Mouse (Mus musculus) intestine, embryonic 15.5 days (tissue): ENCODE measurements around the gene Nhsl2. TPM values are rescaled to one million over a fixed set of nuclear protein-coding genes. Genes with fewer than 3 reads are reported as not detected.

Source experiments
- ATAC-seq: fragments of 200-750 bp; cut with Nextera tagmentation; 2 replicates; pipeline ENCODE4 v1.8.0; 2017; ENCODE audit warnings: moderate TSS enrichment, moderate library complexity
- H3K27ac ChIP-seq: fragments of 300-500 bp; sonication (generic); 2 replicates; pipeline ENCODE4 v1.5.1; 2015; ENCODE audit warnings: mild to moderate bottlenecking, inconsistent platforms
- H3K27me3 ChIP-seq: fragments of 300-500 bp; sonication (generic); replicated peaks from 2 replicates; pipeline ENCODE4 v1.6.1; 2015; ENCODE audit warnings: inconsistent platforms
- H3K36me3 ChIP-seq: fragments of 300-500 bp; sonication (generic); 2 replicates; pipeline ENCODE4 v1.6.1; 2015; ENCODE audit warnings: inconsistent platforms
- H3K4me1 ChIP-seq: fragments of 300-500 bp; sonication (generic); replicated peaks from 2 replicates; pipeline ENCODE4 v1.6.1; 2015; ENCODE audit warnings: inconsistent platforms
- H3K4me2 ChIP-seq: fragments of 300-500 bp; sonication (generic); replicated peaks from 2 replicates; pipeline ENCODE4 v1.6.1; 2015; ENCODE audit warnings: mild to moderate bottlenecking, inconsistent platforms
- H3K4me3 ChIP-seq: fragments of 300-500 bp; sonication (generic); replicated peaks from 2 replicates; pipeline ENCODE4 v1.5.1; 2015; ENCODE audit warnings: inconsistent platforms
- H3K9ac ChIP-seq: fragments of 300-500 bp; sonication (generic); 2 replicates; pipeline ENCODE4 v1.6.1; 2015; ENCODE audit warnings: inconsistent platforms
- H3K9me3 ChIP-seq: fragments of 300-500 bp; sonication (generic); 2 replicates; pipeline ENCODE4 v1.6.1; 2016; ENCODE audit warnings: inconsistent platforms
- WGBS: fragments of 180-500 bp; shearing (Covaris S2); methylation state at CpG from one replicate; pipeline ENCODE4 v1.1.7; 2015; 5-methylcytosine and 5-hydroxymethylcytosine counted together
- polyA plus RNA-seq: library from polyadenylated mRNA; unstranded; fragments of >200 nt; fragmentation: Nextera tagmentation; extraction: Ambion mirVana; gene quantifications from 2 replicates; pipeline ENCODE4 v1.2.1, GENCODE M21; 2015

Gene Nhsl2
- polyA plus RNA-seq, 1 experiment from 2014 or later: 10.4 TPM

GRCm38 (mm10) chrX:102065213-102065775 lies 216.1 kb downstream of the Nhsl2 start:
- 60% methylated on average over 4 of the region's 4 CpGs for whole genome bisulfite sequencing
- H3K27ac ChIP-seq: no peak overlapping the region
- no peak for ATAC-seq

GRCm38 (mm10) chrX:102066134-102066533 lies 216.9 kb downstream of the Nhsl2 start:
- Histone ChIP-seq H3K4me1 (no peaks in the 10 kb centered on the region), H3K4me2 (no peak overlapping the region), H3K27me3 (no peaks in the 10 kb centered on the region; the same call in 1 of the 2 replicates), H3K9me3 (no peaks in the 10 kb centered on the region), H3K9ac (no peak overlapping the region), H3K27ac (no peak overlapping the region), H3K36me3 (no peaks in the 10 kb centered on the region), H3K4me3 (no peak overlapping the region)
- 18% methylated on average over 9 of the region's 9 CpGs for WGBS
- ATAC-seq: peak; percentile 40; the same call in 1 of the 2 replicates

More at GRCm38 (mm10) chrX:102065213-102065775, 216.1 kb downstream of the Nhsl2 start:
- Histone ChIP-seq H3K9ac (no peak overlapping the region), H3K4me1 (0 out of 2 replicates have a peak, but pooled peaks cover 2% of the 10 kb centered on the region), H3K27me3 (no peaks in the 10 kb centered on the region; the same call in 1 of the 2 replicates), H3K4me3 (no peak overlapping the region), H3K36me3 (no peaks in the 10 kb centered on the region), H3K4me2 (no peak overlapping the region), H3K9me3 (no peaks in the 10 kb centered on the region)

GRCm38 (mm10) chrX:102067118-102067517 lies 217.9 kb downstream of the Nhsl2 start:
- Histone ChIP-seq H3K9me3 (no peaks in the 10 kb centered on the region), H3K9ac (no peak overlapping the region), H3K36me3 (no peaks in the 10 kb centered on the region), H3K27me3 (no peaks in the 10 kb centered on the region; the same call in 1 of the 2 replicates), H3K4me2 (no peak overlapping the region), H3K4me1 (no peaks in the 10 kb centered on the region), H3K4me3 (no peak overlapping the region), H3K27ac (no peak overlapping the region)
- 76% methylated on average over 6 of the region's 6 CpGs for WGBS
- ATAC-seq: no peak

GRCm38 (mm10) chrX:102068811-102069540 lies 219.8 kb downstream of the Nhsl2 start:
- 92% methylated on average over 24 of the region's 24 CpGs for WGBS
- H3K9me3 ChIP-seq: no peaks in the 10 kb centered on the region
- H3K27ac ChIP-seq: no peak overlapping the region

GRCm38 (mm10) chrX:102070591-102071471 lies 221.6 kb downstream of the Nhsl2 start, which contains the start of gene Rtl5:
TSS of gene Rtl5 (minus strand) at chrX:102071304.
- Histone ChIP-seq H3K9ac (peak within 1 kb of the TSS; percentile 45), H3K27ac (peak within 1 kb of the TSS; percentile 67), H3K4me3 (peak within 1 kb of the TSS; percentile 47), H3K4me2 (peak within 1 kb of the TSS; percentile 76), H3K36me3 (no peaks in the 10 kb centered on the region), H3K9me3 (no peaks in the 10 kb centered on the region), H3K27me3 (no peaks in the 10 kb centered on the region), H3K4me1 (no peaks in the 10 kb centered on the region)
- peak; percentile 97 for ATAC-seq
- WGBS: 23% methylated on average over 61 of the region's 61 CpGs

More at GRCm38 (mm10) chrX:102068811-102069540, 219.8 kb downstream of the Nhsl2 start:
- H3K27me3 ChIP-seq: no peaks in the 10 kb centered on the region; the same call in 1 of the 2 replicates
- no peak for ATAC-seq
- no peak overlapping the region for H3K9ac ChIP-seq
- H3K4me2 ChIP-seq: no peak overlapping the region
- no peak overlapping the region for H3K4me3 ChIP-seq
- H3K4me1 ChIP-seq: no peaks in the 10 kb centered on the region
- H3K36me3 ChIP-seq: no peaks in the 10 kb centered on the region

- Histone ChIP-seq H3K4me3 (peak overlapping the region; percentile 47), H3K4me2 (peak overlapping the region; percentile 76), H3K9ac (no peak overlapping the region), H3K9me3 (no peaks in the 10 kb centered on the region), H3K27me3 (no peaks in the 10 kb centered on the region), H3K4me1 (no peaks in the 10 kb centered on the region), H3K27ac (peak overlapping the region; percentile 17; the same call in 1 of the 2 replicates), H3K36me3 (no peaks in the 10 kb centered on the region)
- peak; percentile 31; the same call in 1 of the 2 replicates for ATAC-seq
- 32% methylated on average over 2 of the region's 2 CpGs for WGBS
Measured at GRCm38 (mm10) chrX:102071517-102071916, 222.3 kb downstream of the Nhsl2 start.

GRCm38 (mm10) chrX:102073605-102074325 lies 224.6 kb downstream of the Nhsl2 start:
- 87% methylated on average over 14 of the region's 14 CpGs for WGBS
- H3K9me3 ChIP-seq: no peaks in the 10 kb centered on the region
- H3K4me1 ChIP-seq: no peaks in the 10 kb centered on the region
- H3K4me2 ChIP-seq: no peak overlapping the region
- no peak overlapping the region for H3K27ac ChIP-seq
- no peak overlapping the region for H3K9ac ChIP-seq
- H3K36me3 ChIP-seq: no peaks in the 10 kb centered on the region
- no peak for ATAC-seq
- no peaks in the 10 kb centered on the region for H3K27me3 ChIP-seq
- H3K4me3 ChIP-seq: no peak overlapping the region

- H3K4me2 ChIP-seq: no peak overlapping the region
- H3K4me3 ChIP-seq: no peak overlapping the region
- H3K36me3 ChIP-seq: no peaks in the 10 kb centered on the region
- ATAC-seq: no peak
- H3K27ac ChIP-seq: no peak overlapping the region
- H3K27me3 ChIP-seq: no peaks in the 10 kb centered on the region
- H3K9me3 ChIP-seq: no peaks in the 10 kb centered on the region
- H3K9ac ChIP-seq: no peak overlapping the region
- 79% methylated on average over 5 of the region's 5 CpGs for WGBS
- H3K4me1 ChIP-seq: no peaks in the 10 kb centered on the region
Measured at GRCm38 (mm10) chrX:102074435-102074834, 225.2 kb downstream of the Nhsl2 start.

- H3K27me3 ChIP-seq: no peaks in the 10 kb centered on the region
- no peak overlapping the region for H3K4me3 ChIP-seq
- no peaks in the 10 kb centered on the region for H3K36me3 ChIP-seq
- no peak overlapping the region for H3K27ac ChIP-seq
- no peak overlapping the region for H3K4me2 ChIP-seq
- no peaks in the 10 kb centered on the region for H3K4me1 ChIP-seq
- no peak overlapping the region for H3K9ac ChIP-seq
- ATAC-seq: no peak
- 86% methylated on average over 4 of the region's 4 CpGs for WGBS
- no peaks in the 10 kb centered on the region for H3K9me3 ChIP-seq
Measured at GRCm38 (mm10) chrX:102075158-102075557, 226.0 kb downstream of the Nhsl2 start.

- Histone ChIP-seq H3K4me1 (no peaks in the 10 kb centered on the region), H3K4me2 (no peak overlapping the region), H3K27me3 (no peaks in the 10 kb centered on the region), H3K4me3 (no peak overlapping the region), H3K27ac (no peak overlapping the region), H3K9me3 (no peaks in the 10 kb centered on the region), H3K36me3 (no peaks in the 10 kb centered on the region), H3K9ac (no peak overlapping the region)
- WGBS: 78% methylated on average over 7 of the region's 7 CpGs
- ATAC-seq: no peak
Measured at GRCm38 (mm10) chrX:102076886-102077765, 227.9 kb downstream of the Nhsl2 start.

GRCm38 (mm10) chrX:102081076-102081475 lies 231.9 kb downstream of the Nhsl2 start:
- no peak overlapping the region for H3K9ac ChIP-seq
- H3K9me3 ChIP-seq: no peaks in the 10 kb centered on the region
- no peak for ATAC-seq
- H3K27ac ChIP-seq: no peak overlapping the region
- no peaks in the 10 kb centered on the region for H3K36me3 ChIP-seq
- no peaks in the 10 kb centered on the region for H3K4me1 ChIP-seq
- 60% methylated on average over 10 of the region's 10 CpGs for WGBS
- H3K4me2 ChIP-seq: no peak overlapping the region
- no peaks in the 10 kb centered on the region for H3K27me3 ChIP-seq
- H3K4me3 ChIP-seq: no peak overlapping the region
